Mouse (Mus musculus) neural tube, embryonic 13.5 days (tissue): ENCODE measurements around the gene Tlr5. TPM values are rescaled to one million over a fixed set of nuclear protein-coding genes. Genes with fewer than 3 reads are reported as not detected.

ENCODE experiments used
- ATAC-seq: fragments of 200-750 bp; cut with Nextera tagmentation; 2 replicates; pipeline ENCODE4 v1.8.0; 2017; ENCODE audit warnings: low read depth, mild to moderate bottlenecking, moderate TSS enrichment, moderate library complexity
- H3K27ac ChIP-seq: fragments of 300-500 bp; sonication (generic); replicated peaks from 2 replicates; pipeline ENCODE4 v1.5.1; 2015; ENCODE audit warnings: moderate library complexity, mild to moderate bottlenecking, inconsistent platforms
- H3K27me3 ChIP-seq: fragments of 300-500 bp; sonication (generic); 2 replicates; pipeline ENCODE4 v1.6.1; 2015; ENCODE audit warnings: mild to moderate bottlenecking, inconsistent platforms
- H3K36me3 ChIP-seq: fragments of 300-500 bp; sonication (generic); 2 replicates; pipeline ENCODE4 v1.6.1; 2015; ENCODE audit warnings: mild to moderate bottlenecking, inconsistent platforms
- H3K4me1 ChIP-seq: fragments of 300-500 bp; sonication (generic); replicated peaks from 2 replicates; pipeline ENCODE4 v1.6.1; 2015; ENCODE audit warnings: inconsistent platforms
- H3K4me2 ChIP-seq: fragments of 300-500 bp; sonication (generic); 2 replicates; pipeline ENCODE4 v1.6.1; 2015; ENCODE audit warnings: inconsistent platforms, mild to moderate bottlenecking, moderate library complexity
- H3K4me3 ChIP-seq: fragments of 300-500 bp; sonication (generic); 2 replicates; pipeline ENCODE4 v1.5.1; 2015; ENCODE audit warnings: mild to moderate bottlenecking, inconsistent platforms
- H3K9ac ChIP-seq: fragments of 300-500 bp; sonication (generic); 2 replicates; pipeline ENCODE4 v1.6.1; 2015; ENCODE audit warnings: moderate library complexity, mild to moderate bottlenecking, inconsistent platforms
- H3K9me3 ChIP-seq: fragments of 300-500 bp; sonication (generic); 2 replicates; pipeline ENCODE4 v1.6.1; 2016; ENCODE audit warnings: inconsistent platforms
- WGBS: fragments of 180-500 bp; shearing (Covaris S2); methylation state at CpG from one replicate; pipeline ENCODE4 v1.1.7; 2015; 5-methylcytosine and 5-hydroxymethylcytosine counted together
- polyA plus RNA-seq: library from polyadenylated mRNA; unstranded; fragments of >200 nt; fragmentation: Nextera tagmentation; extraction: Ambion mirVana; gene quantifications from 2 replicates; pipeline ENCODE4 v1.2.1, GENCODE M21; 2015

Gene Tlr5
- polyA plus RNA-seq, 1 experiment from 2014 or later: 0.39 TPM

GRCm38 (mm10) chr1:182927878-182928851 lies 26.4 kb upstream of the Tlr5 start:
- no peaks in the 10 kb centered on the region for H3K36me3 ChIP-seq
- H3K9ac ChIP-seq: no peak overlapping the region
- H3K4me2 ChIP-seq: no peak overlapping the region
- ATAC-seq: no peak
- H3K27me3 ChIP-seq: no peaks in the 10 kb centered on the region
- H3K9me3 ChIP-seq: no peaks in the 10 kb centered on the region
- 80% methylated on average over 19 of the region's 19 CpGs for WGBS
- no peak overlapping the region for H3K4me3 ChIP-seq
- no peak overlapping the region for H3K27ac ChIP-seq
- peaks cover 4% of the 10 kb centered on the region for H3K4me1 ChIP-seq

GRCm38 (mm10) chr1:182935469-182935868 lies 19.1 kb upstream of the Tlr5 start:
- H3K4me2 ChIP-seq: no peak overlapping the region
- ATAC-seq: no peak
- no peaks in the 10 kb centered on the region for H3K9me3 ChIP-seq
- no peaks in the 10 kb centered on the region for H3K36me3 ChIP-seq
- H3K4me1 ChIP-seq: no peaks in the 10 kb centered on the region; the same call in 1 of the 2 replicates
- H3K9ac ChIP-seq: no peak overlapping the region
- H3K4me3 ChIP-seq: no peak overlapping the region
- WGBS: 58% methylated on average over 6 of the region's 6 CpGs
- H3K27me3 ChIP-seq: no peaks in the 10 kb centered on the region
- no peak overlapping the region for H3K27ac ChIP-seq

- Histone ChIP-seq H3K27me3 (no peaks in the 10 kb centered on the region), H3K4me3 (no peak overlapping the region), H3K36me3 (no peaks in the 10 kb centered on the region), H3K4me1 (peaks cover 13% of the 10 kb centered on the region; the same call in 1 of the 2 replicates), H3K27ac (no peak overlapping the region), H3K9ac (no peak overlapping the region), H3K9me3 (no peaks in the 10 kb centered on the region), H3K4me2 (no peak overlapping the region)
- 45% methylated on average over 10 of the region's 10 CpGs for WGBS
- no peak for ATAC-seq
Observed at GRCm38 (mm10) chr1:182937486-182938120, 17.0 kb upstream of the Tlr5 start.

GRCm38 (mm10) chr1:182941921-182942320 lies 12.7 kb upstream of the Tlr5 start:
- 39% methylated on average over 2 of the region's 2 CpGs for WGBS

GRCm38 (mm10) chr1:182943911-182944310 lies 10.7 kb upstream of the Tlr5 start:
- Histone ChIP-seq H3K4me1 (peaks cover 14% of the 10 kb centered on the region; the same call in 1 of the 2 replicates), H3K36me3 (no peaks in the 10 kb centered on the region), H3K27me3 (no peaks in the 10 kb centered on the region), H3K4me3 (no peak overlapping the region), H3K4me2 (no peak overlapping the region), H3K27ac (no peak overlapping the region), H3K9me3 (no peaks in the 10 kb centered on the region), H3K9ac (no peak overlapping the region)
- ATAC-seq: no peak
- 84% methylated on average over 3 of the region's 3 CpGs for WGBS

More at GRCm38 (mm10) chr1:182941921-182942320, 12.7 kb upstream of the Tlr5 start:
- Histone ChIP-seq H3K27ac (no peak overlapping the region; the same call in 1 of the 2 replicates), H3K4me2 (no peak overlapping the region), H3K27me3 (no peaks in the 10 kb centered on the region), H3K9ac (no peak overlapping the region), H3K4me3 (no peak overlapping the region), H3K36me3 (no peaks in the 10 kb centered on the region), H3K4me1 (peaks cover 14% of the 10 kb centered on the region; the same call in 1 of the 2 replicates), H3K9me3 (no peaks in the 10 kb centered on the region)
- ATAC-seq: peak; percentile 53; the same call in 1 of the 2 replicates

- Histone ChIP-seq H3K27me3 (no peaks in the 10 kb centered on the region), H3K4me2 (no peak overlapping the region), H3K36me3 (no peaks in the 10 kb centered on the region), H3K27ac (no peak overlapping the region), H3K4me3 (no peak overlapping the region), H3K4me1 (peaks cover 14% of the 10 kb centered on the region; the same call in 1 of the 2 replicates), H3K9ac (no peak overlapping the region), H3K9me3 (no peaks in the 10 kb centered on the region)
- 78% methylated on average over 5 of the region's 5 CpGs for WGBS
- ATAC-seq: no peak
Observed at GRCm38 (mm10) chr1:182944638-182945037, 9.9 kb upstream of the Tlr5 start.

GRCm38 (mm10) chr1:182945561-182945960 lies 9.0 kb upstream of the Tlr5 start:
- Histone ChIP-seq H3K9me3 (no peaks in the 10 kb centered on the region), H3K27me3 (no peaks in the 10 kb centered on the region), H3K36me3 (no peaks in the 10 kb centered on the region), H3K27ac (no peak overlapping the region), H3K4me2 (no peak overlapping the region), H3K4me1 (peaks cover 14% of the 10 kb centered on the region; the same call in 1 of the 2 replicates), H3K9ac (no peak overlapping the region), H3K4me3 (no peak overlapping the region)
- 84% methylated on average over 6 of the region's 6 CpGs for WGBS
- ATAC-seq: no peak

- Histone ChIP-seq H3K36me3 (no peaks in the 10 kb centered on the region), H3K9ac (no peak overlapping the region), H3K4me1 (peaks cover 28% of the 10 kb centered on the region), H3K4me3 (no peak overlapping the region), H3K27me3 (peaks cover 9% of the 10 kb centered on the region; the same call in 1 of the 2 replicates), H3K4me2 (no peak overlapping the region), H3K9me3 (no peaks in the 10 kb centered on the region), H3K27ac (no peak overlapping the region)
- WGBS: 75% methylated on average over 9 of the region's 9 CpGs
- no peak for ATAC-seq
Observed at GRCm38 (mm10) chr1:182951298-182951697, 3.3 kb upstream of the Tlr5 start.

- Histone ChIP-seq H3K36me3 (no peaks in the 10 kb centered on the region), H3K4me1 (peaks cover 28% of the 10 kb centered on the region), H3K9ac (no peak overlapping the region), H3K4me2 (no peak overlapping the region), H3K27me3 (peaks cover 19% of the 10 kb centered on the region), H3K4me3 (no peak overlapping the region), H3K9me3 (no peaks in the 10 kb centered on the region), H3K27ac (no peak overlapping the region)
- WGBS: 14% methylated on average over 3 of the region's 3 CpGs
- no peak for ATAC-seq
Observed at GRCm38 (mm10) chr1:182953165-182953564, 1.4 kb upstream of the Tlr5 start.

- no peak for ATAC-seq
- WGBS: 85% methylated on average over 4 of the region's 4 CpGs
- no peak overlapping the region for H3K4me2 ChIP-seq
- no peaks in the 10 kb centered on the region for H3K9me3 ChIP-seq
- H3K27ac ChIP-seq: no peak overlapping the region
- H3K9ac ChIP-seq: no peak overlapping the region
- H3K27me3 ChIP-seq: peaks cover 19% of the 10 kb centered on the region
- peaks cover 29% of the 10 kb centered on the region for H3K4me1 ChIP-seq
- H3K36me3 ChIP-seq: no peaks in the 10 kb centered on the region
- no peak overlapping the region for H3K4me3 ChIP-seq
Observed at GRCm38 (mm10) chr1:182953667-182954066, 921 bp upstream of the Tlr5 start.

GRCm38 (mm10) chr1:182955047-182955620 lies 546 bp downstream of the Tlr5 start:
- Histone ChIP-seq H3K27me3 (peaks cover 19% of the 10 kb centered on the region), H3K9ac (peak overlapping the region; percentile 52), H3K4me1 (peaks cover 43% of the 10 kb centered on the region), H3K4me2 (peak overlapping the region; percentile 57), H3K27ac (no peak overlapping the region), H3K4me3 (peak overlapping the region; percentile 30), H3K36me3 (no peaks in the 10 kb centered on the region), H3K9me3 (no peaks in the 10 kb centered on the region)
- 15% methylated on average over 14 of the region's 15 CpGs for WGBS
- no peak for ATAC-seq
